Mouse (Mus musculus) liver, adult 2 months (tissue): Measurements from ENCODE around the gene Ankrd16.

Experiments used
- CTCF ChIP-seq: fragments of 200-500 bp; IDR thresholded peaks from 2 replicates; pipeline ENCODE4 v1.5.1; 2011; ENCODE audit warnings: low read depth, low read length, control low read depth
- POLR2A ChIP-seq: fragments of 200-500 bp; IDR thresholded peaks from 2 replicates; pipeline ENCODE4 v1.6.1; 2011; ENCODE audit warnings: low read length, control low read depth; ENCODE audit not compliant: insufficient read depth; ENCODE audit errors: extremely low read depth

GRCm38 (mm10) chr2:11732978-11733377, 44.7 kb upstream of the Ankrd16 start:
- TF ChIP-seq POLR2A (no peak), CTCF (no peak)
